Mouse (Mus musculus): ENCODE results near the gene Tmie. TPM values are rescaled to one million over a fixed set of nuclear protein-coding genes. Genes with fewer than 3 reads are reported as not detected.

Gene Tmie
- 2.1 and 2.5 TPM in 2 replicates for polyA plus RNA-seq (2015; fragmentation: Nextera tagmentation; extraction: Ambion mirVana)

GRCm38 (mm10) chr9:110879998-110880561, at the start of gene Tmie:
Tmie (minus strand) TSS chr9:110880113.
- H3K9me3 ChIP-seq: no peaks in the 10 kb centered on the region
- under 1% methylated on average over 57 of the region's 57 CpGs for WGBS
- ATAC-seq: peak; percentile 87

DNA sequence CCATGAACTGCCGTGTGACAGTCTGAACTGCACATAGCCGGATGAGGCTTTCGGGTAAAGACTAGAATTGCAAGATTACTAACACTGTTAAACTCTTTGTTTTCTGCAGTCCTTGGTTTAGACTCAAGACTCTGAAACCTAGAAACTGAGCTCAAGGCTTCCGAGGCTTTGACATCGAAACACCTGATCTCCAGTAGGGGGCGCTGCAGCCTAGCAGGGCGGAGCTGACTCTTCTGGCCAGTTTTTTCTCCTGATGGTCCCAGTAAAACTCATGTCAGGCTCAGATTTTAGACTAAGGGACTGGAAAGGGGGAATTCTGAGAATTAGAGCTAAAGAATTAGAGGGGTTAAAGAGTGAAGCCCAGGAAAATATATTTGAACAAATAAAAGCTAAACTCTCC, 42.8 kb upstream of the Tmie start:
- ATAC-seq: no peak
- Histone ChIP-seq H3K4me2 (replicated peaks) (no peak overlapping the region), H3K36me3 (no peaks in the 10 kb centered on the region), H3K4me1 (replicated peaks) (no peaks in the 10 kb centered on the region), H3K9me3 (no peaks in the 10 kb centered on the region), H3K27ac (no peak overlapping the region), H3K4me3 (replicated peaks) (no peak overlapping the region), H3K27me3 (replicated peaks) (no peaks in the 10 kb centered on the region), H3K9ac (no peak overlapping the region)
- WGBS: 15% methylated on average over 7 of the region's 7 CpGs

More at GRCm38 (mm10) chr9:110879998-110880561, at the start of gene Tmie:
- H3K4me1 ChIP-seq (replicated peaks): peaks cover 20% of the 10 kb centered on the region
- H3K27ac ChIP-seq: peak within 1 kb of the TSS; percentile 79
- H3K4me2 ChIP-seq (replicated peaks): peak within 1 kb of the TSS; percentile 92
- H3K9ac ChIP-seq: peak within 1 kb of the TSS; percentile 42
- H3K4me3 ChIP-seq (replicated peaks): peak within 1 kb of the TSS; percentile 60
- H3K36me3 ChIP-seq: no peaks in the 10 kb centered on the region
- peaks cover 7% of the 10 kb centered on the region for H3K27me3 ChIP-seq (replicated peaks)

DNA sequence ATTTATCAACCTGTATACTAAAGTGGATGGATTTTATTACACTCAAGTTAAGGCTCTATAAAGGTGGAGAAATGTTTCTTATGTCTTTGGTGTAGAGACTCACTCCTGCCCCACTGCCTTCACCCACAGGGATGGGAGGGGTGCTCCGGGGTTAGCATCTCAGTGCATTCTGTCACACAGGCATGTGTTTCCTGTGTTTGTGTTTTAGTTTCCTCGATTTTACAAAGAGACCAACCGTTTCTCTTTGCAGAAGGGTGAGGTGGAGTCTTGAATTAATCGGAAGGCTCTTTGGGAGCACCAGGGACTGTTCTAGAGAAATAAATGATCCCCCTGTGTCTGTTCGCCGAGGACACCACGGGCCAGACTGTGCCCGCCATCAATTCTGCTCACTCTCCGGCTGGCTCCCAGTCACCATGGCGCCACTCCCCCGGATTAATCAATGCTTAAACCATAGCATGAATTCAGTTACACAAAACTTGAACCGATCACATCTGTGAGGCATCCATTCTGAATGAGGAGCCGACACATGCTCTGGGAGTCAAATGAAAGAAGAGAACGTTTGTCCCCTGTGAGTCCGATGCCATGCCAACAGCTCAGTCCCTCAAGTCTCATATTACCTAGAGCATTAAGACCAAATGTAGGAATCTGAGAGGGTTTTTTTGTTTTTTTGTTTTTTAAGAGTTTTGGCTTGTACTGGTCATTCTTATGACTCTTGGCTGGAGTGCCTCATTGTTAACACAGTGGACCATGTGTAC, 40.9 kb upstream of the Tmie start:
- no peak for ATAC-seq
- H3K27ac ChIP-seq: no peak overlapping the region

DNA sequence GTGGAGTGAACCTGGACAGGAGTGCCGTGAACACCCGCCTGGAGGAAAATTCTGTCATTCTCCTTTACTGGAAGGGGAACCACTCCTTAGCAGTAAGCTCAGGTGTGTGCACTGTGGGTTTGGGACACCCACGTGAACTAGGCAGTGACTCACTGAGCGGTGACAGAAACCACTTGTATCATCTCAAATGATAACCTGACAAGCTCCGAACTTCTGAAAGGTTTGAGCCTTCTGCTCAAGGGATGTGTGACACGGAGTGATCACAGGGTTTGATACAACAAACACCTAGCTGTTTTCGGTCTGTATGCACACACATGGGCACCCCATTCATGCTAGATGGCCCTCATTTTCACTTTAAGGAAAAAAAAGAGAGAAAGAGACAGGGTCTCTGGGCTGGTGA, 36.9 kb upstream of the Tmie start, which contains the start of gene Fam240a:
Gene Fam240a, minus strand, starts transcription at position 76 of the 400 bp plus-strand sequence.
- no peaks in the 10 kb centered on the region for H3K36me3 ChIP-seq
- no peak for ATAC-seq

More for the DNA sequence above, 40.9 kb upstream of the Tmie start:
- H3K9ac ChIP-seq: no peak overlapping the region
- H3K36me3 ChIP-seq: no peaks in the 10 kb centered on the region
- no peaks in the 10 kb centered on the region for H3K9me3 ChIP-seq
- H3K4me3 ChIP-seq (replicated peaks): no peak overlapping the region
- no peak overlapping the region for H3K4me2 ChIP-seq (replicated peaks)
- WGBS: 68% methylated on average over 15 of the region's 15 CpGs
- no peaks in the 10 kb centered on the region for H3K27me3 ChIP-seq (replicated peaks)
- H3K4me1 ChIP-seq (replicated peaks): no peaks in the 10 kb centered on the region

GRCm38 (mm10) chr9:110915466-110915865, 35.6 kb upstream of the Tmie start:
- Histone ChIP-seq H3K9me3 (no peaks in the 10 kb centered on the region), H3K27me3 (replicated peaks) (no peaks in the 10 kb centered on the region), H3K4me3 (replicated peaks) (no peak overlapping the region), H3K4me1 (replicated peaks) (no peaks in the 10 kb centered on the region), H3K27ac (no peak overlapping the region), H3K4me2 (replicated peaks) (no peak overlapping the region), H3K9ac (no peak overlapping the region), H3K36me3 (no peaks in the 10 kb centered on the region)
- 56% methylated on average over 8 of the region's 8 CpGs for WGBS
- no peak for ATAC-seq

More for the DNA sequence above, 36.9 kb upstream of the Tmie start, which contains the start of gene Fam240a:
- H3K4me3 ChIP-seq (replicated peaks): no peak within 1 kb of the TSS
- no peak within 1 kb of the TSS for H3K4me2 ChIP-seq (replicated peaks)
- no peak within 1 kb of the TSS for H3K9ac ChIP-seq
- no peaks in the 10 kb centered on the region for H3K9me3 ChIP-seq
- WGBS: 89% methylated on average over 7 of the region's 7 CpGs
- H3K4me1 ChIP-seq (replicated peaks): no peaks in the 10 kb centered on the region
- H3K27me3 ChIP-seq (replicated peaks): no peaks in the 10 kb centered on the region
- no peak within 1 kb of the TSS for H3K27ac ChIP-seq

GRCm38 (mm10) chr9:110914631-110915236, 34.8 kb upstream of the Tmie start:
- no peak overlapping the region for H3K27ac ChIP-seq
- H3K36me3 ChIP-seq: no peaks in the 10 kb centered on the region
- H3K9me3 ChIP-seq: no peaks in the 10 kb centered on the region
- 54% methylated on average over 21 of the region's 21 CpGs for WGBS
- ATAC-seq: no peak
- no peak overlapping the region for H3K9ac ChIP-seq
- no peaks in the 10 kb centered on the region for H3K27me3 ChIP-seq (replicated peaks)
- H3K4me3 ChIP-seq (replicated peaks): no peak overlapping the region
- H3K4me1 ChIP-seq (replicated peaks): no peaks in the 10 kb centered on the region
- no peak overlapping the region for H3K4me2 ChIP-seq (replicated peaks)

GRCm38 (mm10) chr9:110909371-110909967, 29.6 kb upstream of the Tmie start:
- ATAC-seq: no peak
- 69% methylated on average over 6 of the region's 6 CpGs for WGBS
- no peak overlapping the region for H3K27ac ChIP-seq
- H3K4me3 ChIP-seq (replicated peaks): no peak overlapping the region
- no peaks in the 10 kb centered on the region for H3K4me1 ChIP-seq (replicated peaks)
- no peak overlapping the region for H3K9ac ChIP-seq
- H3K4me2 ChIP-seq (replicated peaks): no peak overlapping the region
- H3K36me3 ChIP-seq: no peaks in the 10 kb centered on the region
- H3K27me3 ChIP-seq (replicated peaks): no peaks in the 10 kb centered on the region
- H3K9me3 ChIP-seq: no peaks in the 10 kb centered on the region

- no peaks in the 10 kb centered on the region for H3K9me3 ChIP-seq
- no peak for ATAC-seq
- H3K4me2 ChIP-seq (replicated peaks): no peak overlapping the region
- no peak overlapping the region for H3K9ac ChIP-seq
- no peaks in the 10 kb centered on the region for H3K4me1 ChIP-seq (replicated peaks)
- H3K27ac ChIP-seq: no peak overlapping the region
- H3K27me3 ChIP-seq (replicated peaks): no peaks in the 10 kb centered on the region
- no peaks in the 10 kb centered on the region for H3K36me3 ChIP-seq
- H3K4me3 ChIP-seq (replicated peaks): no peak overlapping the region
- 96% methylated on average over 3 of the region's 3 CpGs for WGBS
These were observed 28.7 kb upstream of the Tmie start for GRCm38 (mm10) chr9:110908631-110909016.

GRCm38 (mm10) chr9:110907838-110908630, 28.1 kb upstream of the Tmie start:
- ATAC-seq: no peak
- Histone ChIP-seq H3K27ac (no peak overlapping the region), H3K4me3 (replicated peaks) (no peak overlapping the region), H3K36me3 (no peaks in the 10 kb centered on the region), H3K4me1 (replicated peaks) (no peaks in the 10 kb centered on the region), H3K4me2 (replicated peaks) (no peak overlapping the region), H3K27me3 (replicated peaks) (no peaks in the 10 kb centered on the region), H3K9me3 (no peaks in the 10 kb centered on the region), H3K9ac (no peak overlapping the region)
- WGBS: 83% methylated on average over 4 of the region's 4 CpGs

GRCm38 (mm10) chr9:110907201-110907837, 27.4 kb upstream of the Tmie start:
- 92% methylated on average over 11 of the region's 11 CpGs for WGBS

DNA sequence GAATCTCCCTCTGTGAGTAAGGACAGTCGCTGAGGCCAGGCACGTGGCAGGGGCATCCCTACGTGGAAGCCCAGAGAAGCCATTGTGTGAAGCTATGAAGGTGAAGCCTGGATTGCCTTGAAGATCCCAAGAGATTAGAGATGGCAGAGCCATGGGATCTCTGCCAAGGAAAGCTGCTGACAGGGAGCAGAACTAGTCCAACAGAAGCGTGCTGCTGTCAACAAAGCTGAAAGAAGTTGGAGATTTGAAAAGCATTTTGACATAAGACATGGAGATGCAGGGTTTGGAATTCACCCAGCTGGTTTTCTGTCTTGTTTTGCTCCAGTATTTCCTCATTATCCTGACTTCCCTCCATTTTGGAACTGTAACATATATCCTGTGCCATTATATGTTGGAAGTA, 22.4 kb upstream of the Tmie start:
- Histone ChIP-seq H3K4me3 (replicated peaks) (no peak overlapping the region), H3K27ac (no peak overlapping the region), H3K9ac (no peak overlapping the region), H3K27me3 (replicated peaks) (no peaks in the 10 kb centered on the region), H3K4me1 (replicated peaks) (no peaks in the 10 kb centered on the region), H3K36me3 (no peaks in the 10 kb centered on the region), H3K9me3 (no peaks in the 10 kb centered on the region), H3K4me2 (replicated peaks) (no peak overlapping the region)
- 78% methylated on average over 4 of the region's 4 CpGs for WGBS
- no peak for ATAC-seq

More at GRCm38 (mm10) chr9:110907201-110907837, 27.4 kb upstream of the Tmie start:
- no peak overlapping the region for H3K27ac ChIP-seq
- no peaks in the 10 kb centered on the region for H3K27me3 ChIP-seq (replicated peaks)
- H3K4me2 ChIP-seq (replicated peaks): no peak overlapping the region
- H3K9me3 ChIP-seq: no peaks in the 10 kb centered on the region
- no peak overlapping the region for H3K9ac ChIP-seq
- ATAC-seq: no peak
- no peaks in the 10 kb centered on the region for H3K4me1 ChIP-seq (replicated peaks)
- no peaks in the 10 kb centered on the region for H3K36me3 ChIP-seq
- H3K4me3 ChIP-seq (replicated peaks): no peak overlapping the region

Data from intestine, embryonic 15.5 days (tissue).